Comparison of ENCODE assay signal across 10 mouse cellular contexts in genomic region chr9:107297658-107298057, GRCm38 (mm10). TPM values are rescaled to one million over a fixed set of nuclear protein-coding genes. Genes with fewer than 3 reads are reported as not detected.
DNase-seq lines count a peak whose midpoint lies in the region; ATAC-seq and TF ChIP-seq lines count a peak whose summit lies in the region.
"Had no signal": no experiment of that assay in that cellular context is flagged by ENCODE, and none has a peak within 500 bp of the region (broad histone marks: within the 10 kb centered on the region; RNA-seq: fewer than 3 reads in every experiment).

No protein-coding gene starts in this region.

- TF ChIP-seq CTCF in bone marrow, adult 2 months (IDR thresholded peaks at IDR 0.05; ENCODE audit: control insufficient read depth, insufficient read depth, low read length), result no peak
- no peak for TF ChIP-seq CTCF in layer of hippocampus, adult 2 months (conservative IDR thresholded peaks at IDR 0.05)

- H3K9ac ChIP-seq in heart, embryonic 13.5 days, result peak overlapping the region; percentile 89
- peak overlapping the region; percentile 81 for H3K9ac ChIP-seq in hindbrain, embryonic 13.5 days

- ATAC-seq in heart, embryonic 13.5 days (ENCODE audit: extremely low read depth, insufficient number of reproducible peaks, low FRiP score, low TSS enrichment), result no peak
- ATAC-seq in hindbrain, embryonic 13.5 days (ENCODE audit: low FRiP score), result no peak
- no peak for ATAC-seq in granulocyte monocyte progenitor cell, adult 5-6 weeks (replicated peaks; ENCODE audit: poor library complexity, severe bottlenecking)
- ATAC-seq: CD4-positive, CD25-positive, alpha-beta regulatory T cell, adult 4 months had no signal

- intact Hi-C loops in heart, postnatal 14 days (cut with DNase I), result loop anchor here (1.0 kb wide), 1 partner anchor 27 kb away; no protein-coding TSS in a partner anchor

- no peaks in the 10 kb centered on the region for H3K9me3 ChIP-seq in heart, embryonic 13.5 days
- H3K9me3 ChIP-seq in hindbrain, embryonic 13.5 days, result no peaks in the 10 kb centered on the region
- H3K9me3 ChIP-seq in midbrain, embryonic 10.5 days (replicated peaks), result no peaks in the 10 kb centered on the region

- peaks cover 10% of the 10 kb centered on the region; the same call in 1 of the 2 replicates for H3K27me3 ChIP-seq in heart, embryonic 13.5 days (replicated peaks)
- peaks cover 17% of the 10 kb centered on the region for H3K27me3 ChIP-seq in hindbrain, embryonic 13.5 days
- H3K27me3 ChIP-seq in midbrain, embryonic 10.5 days (ENCODE audit: low read depth, poor library complexity, severe bottlenecking), result peaks cover 32% of the 10 kb centered on the region

- H3K4me1 ChIP-seq in heart, embryonic 13.5 days, result peaks cover 59% of the 10 kb centered on the region
- peaks cover 7% of the 10 kb centered on the region for H3K4me1 ChIP-seq in bone marrow, adult 2 months (ENCODE audit: control insufficient read depth, insufficient read depth, low read length)
- peaks cover 30% of the 10 kb centered on the region for H3K4me1 ChIP-seq in hindbrain, embryonic 13.5 days (replicated peaks)
- H3K4me1 ChIP-seq in midbrain, embryonic 10.5 days, result peaks cover 27% of the 10 kb centered on the region

- DNase-seq in heart, postnatal 14 days, result no peak
- no peak for DNase-seq in midbrain, embryonic 10.5 days (ENCODE audit: low spot score)
- DNase-seq in cerebellum, postnatal 25 days, result no peak
- DNase-seq in layer of hippocampus, adult 2 months (ENCODE audit: low spot score in 2 of 2), result no peak
- DNase-seq: cerebellum, adult 18-20 months had no signal

- no peak for TF ChIP-seq POLR2A in bone marrow, adult 2 months (IDR thresholded peaks at IDR 0.05; ENCODE audit: borderline replicate concordance, control insufficient read depth, low read depth, low read length)

- H3K36me3 ChIP-seq in heart, embryonic 13.5 days, result peaks cover 26% of the 10 kb centered on the region
- peaks cover 24% of the 10 kb centered on the region for H3K36me3 ChIP-seq in hindbrain, embryonic 13.5 days
- peaks cover 20% of the 10 kb centered on the region for H3K36me3 ChIP-seq in midbrain, embryonic 10.5 days

- 74% methylated on average over 4 of the region's 4 CpGs for WGBS in heart, embryonic 13.5 days
- WGBS in bone marrow, adult 2 months, result 24% methylated on average over 4 of the region's 4 CpGs
- WGBS in hindbrain, embryonic 13.5 days, result 91% methylated on average over 4 of the region's 4 CpGs
- 93% methylated on average over 4 of the region's 4 CpGs for WGBS in midbrain, embryonic 10.5 days

- peak overlapping the region; percentile 91 for H3K4me2 ChIP-seq in heart, embryonic 13.5 days
- peak overlapping the region; percentile 91 for H3K4me2 ChIP-seq in hindbrain, embryonic 13.5 days

- peak overlapping the region; percentile 89 for H3K27ac ChIP-seq in heart, embryonic 13.5 days (replicated peaks)
- H3K27ac ChIP-seq in bone marrow, adult 2 months (ENCODE audit: control insufficient read depth, insufficient read depth, low read depth, low read length, poor library complexity), result no peak overlapping the region
- H3K27ac ChIP-seq in hindbrain, embryonic 13.5 days, result no peak overlapping the region
- H3K27ac ChIP-seq in midbrain, embryonic 10.5 days (replicated peaks), result no peak overlapping the region
- no peak overlapping the region for H3K27ac ChIP-seq in layer of hippocampus, adult 2 months

- H3K4me3 ChIP-seq in heart, embryonic 13.5 days, result peak overlapping the region; percentile 72
- peak overlapping the region; percentile 82 for H3K4me3 ChIP-seq in bone marrow, adult 2 months (replicated peaks; ENCODE audit: control insufficient read depth, low read depth, low read length)
- H3K4me3 ChIP-seq in hindbrain, embryonic 13.5 days, result peak overlapping the region; percentile 76
- H3K4me3 ChIP-seq in midbrain, embryonic 10.5 days, result peak overlapping the region; percentile 76
- no peak overlapping the region for H3K4me3 ChIP-seq in layer of hippocampus, adult 2 months

RNA-seq across cellular contexts. Expression of gene Cish, which starts 1.8 kb away (rescaled TPM):
- 17.2 and 18.7 TPM in 2 replicates for polyA plus RNA-seq in heart, embryonic 13.5 days (2015; fragmentation: Nextera tagmentation; extraction: Ambion mirVana)
- 100 to 1,000 TPM; 232 TPM for total RNA-seq in heart, postnatal 14 days (2021)
- polyA plus RNA-seq in bone marrow, adult 2 months (2011; ENCODE audit: insufficient read depth, insufficient read length, low replicate concordance, missing spikeins), result 2.5 and 7.0 TPM in 2 replicates
- 8.4 and 9.6 TPM in 2 replicates for polyA plus RNA-seq in hindbrain, embryonic 13.5 days (2015; fragmentation: Nextera tagmentation; extraction: Ambion mirVana)
- polyA plus RNA-seq in midbrain, embryonic 10.5 days (2016; fragmentation: Nextera tagmentation; extraction: Ambion mirVana), result 7.3 and 7.5 TPM in 2 replicates
- total RNA-seq in granulocyte monocyte progenitor cell, adult 5-6 weeks (2014; fragmentation: Nextera tagmentation), result 0.24 and 18.2 TPM in 2 replicates
- 0.09 and 0.36 TPM in 2 replicates for total RNA-seq in granulocyte monocyte progenitor cell, adult 5-6 weeks (2017)
- total RNA-seq in layer of hippocampus, adult 2 months (2021), result 1 to 10 TPM; 3.0 to 3.7 TPM

RNA-seq across cellular contexts. Expression of gene Mapkapk3, which starts 8.0 kb away (rescaled TPM):
- 5.1 and 7.0 TPM in 2 replicates for polyA plus RNA-seq in heart, embryonic 13.5 days (2015; fragmentation: Nextera tagmentation; extraction: Ambion mirVana)
- total RNA-seq in heart, postnatal 14 days (2021), result 10 to 100 TPM; 29.5 to 31.4 TPM
- polyA plus RNA-seq in bone marrow, adult 2 months (2011; ENCODE audit: insufficient read depth, insufficient read length, low replicate concordance, missing spikeins), result 16.9 and 46.9 TPM in 2 replicates
- 2.8 and 3.7 TPM in 2 replicates for polyA plus RNA-seq in hindbrain, embryonic 13.5 days (2015; fragmentation: Nextera tagmentation; extraction: Ambion mirVana)
- polyA plus RNA-seq in midbrain, embryonic 10.5 days (2016; fragmentation: Nextera tagmentation; extraction: Ambion mirVana), result 3.9 and 4.9 TPM in 2 replicates
- 186 and 231 TPM in 2 replicates for total RNA-seq in granulocyte monocyte progenitor cell, adult 5-6 weeks (2014; fragmentation: Nextera tagmentation)
- total RNA-seq in granulocyte monocyte progenitor cell, adult 5-6 weeks (2017), result 191 and 207 TPM in 2 replicates
- 1 to 10 TPM; 2.2 to 2.3 TPM for total RNA-seq in layer of hippocampus, adult 2 months (2021)

RNA-seq across cellular contexts. Expression of gene Hemk1, which starts 40.5 kb away (rescaled TPM):
- polyA plus RNA-seq in heart, embryonic 13.5 days (2015; fragmentation: Nextera tagmentation; extraction: Ambion mirVana), result 11.4 and 12.0 TPM in 2 replicates
- 10 to 100 TPM; 19.7 to 21.2 TPM for total RNA-seq in heart, postnatal 14 days (2021)
- polyA plus RNA-seq in bone marrow, adult 2 months (2011; ENCODE audit: insufficient read depth, insufficient read length, low replicate concordance, missing spikeins), result 18.2 and 30.2 TPM in 2 replicates
- 17.0 and 17.4 TPM in 2 replicates for polyA plus RNA-seq in hindbrain, embryonic 13.5 days (2015; fragmentation: Nextera tagmentation; extraction: Ambion mirVana)
- 13.5 and 15.2 TPM in 2 replicates for polyA plus RNA-seq in midbrain, embryonic 10.5 days (2016; fragmentation: Nextera tagmentation; extraction: Ambion mirVana)
- 12.0 and 32.9 TPM in 2 replicates for total RNA-seq in granulocyte monocyte progenitor cell, adult 5-6 weeks (2014; fragmentation: Nextera tagmentation)
- 6.0 and 11.3 TPM in 2 replicates for total RNA-seq in granulocyte monocyte progenitor cell, adult 5-6 weeks (2017)
- total RNA-seq in layer of hippocampus, adult 2 months (2021), result 10 to 100 TPM; 15.9 to 21.4 TPM

RNA-seq across cellular contexts. Expression of gene 6430571L13Rik, which starts 42.7 kb away (rescaled TPM):
- polyA plus RNA-seq in heart, embryonic 13.5 days (2015; fragmentation: Nextera tagmentation; extraction: Ambion mirVana), result 0.79 and 1.1 TPM in 2 replicates
- 1 to 10 TPM; 7.0 to 7.4 TPM for total RNA-seq in heart, postnatal 14 days (2021)
- polyA plus RNA-seq in bone marrow, adult 2 months (2011; ENCODE audit: insufficient read depth, insufficient read length, low replicate concordance, missing spikeins), result not detected in 2 replicates
- polyA plus RNA-seq in hindbrain, embryonic 13.5 days (2015; fragmentation: Nextera tagmentation; extraction: Ambion mirVana), result 7.8 and 8.3 TPM in 2 replicates
- 1.8 and 2.5 TPM in 2 replicates for polyA plus RNA-seq in midbrain, embryonic 10.5 days (2016; fragmentation: Nextera tagmentation; extraction: Ambion mirVana)
- not detected in 2 replicates for total RNA-seq in granulocyte monocyte progenitor cell, adult 5-6 weeks (2014; fragmentation: Nextera tagmentation)
- not detected in 2 replicates for total RNA-seq in granulocyte monocyte progenitor cell, adult 5-6 weeks (2017)
- total RNA-seq in layer of hippocampus, adult 2 months (2021), result 1 to 10 TPM; 2.5 to 2.9 TPM
